Mouse (Mus musculus): ENCODE results near the gene Kcnk2.

The Kcnk2 gene

DNA sequence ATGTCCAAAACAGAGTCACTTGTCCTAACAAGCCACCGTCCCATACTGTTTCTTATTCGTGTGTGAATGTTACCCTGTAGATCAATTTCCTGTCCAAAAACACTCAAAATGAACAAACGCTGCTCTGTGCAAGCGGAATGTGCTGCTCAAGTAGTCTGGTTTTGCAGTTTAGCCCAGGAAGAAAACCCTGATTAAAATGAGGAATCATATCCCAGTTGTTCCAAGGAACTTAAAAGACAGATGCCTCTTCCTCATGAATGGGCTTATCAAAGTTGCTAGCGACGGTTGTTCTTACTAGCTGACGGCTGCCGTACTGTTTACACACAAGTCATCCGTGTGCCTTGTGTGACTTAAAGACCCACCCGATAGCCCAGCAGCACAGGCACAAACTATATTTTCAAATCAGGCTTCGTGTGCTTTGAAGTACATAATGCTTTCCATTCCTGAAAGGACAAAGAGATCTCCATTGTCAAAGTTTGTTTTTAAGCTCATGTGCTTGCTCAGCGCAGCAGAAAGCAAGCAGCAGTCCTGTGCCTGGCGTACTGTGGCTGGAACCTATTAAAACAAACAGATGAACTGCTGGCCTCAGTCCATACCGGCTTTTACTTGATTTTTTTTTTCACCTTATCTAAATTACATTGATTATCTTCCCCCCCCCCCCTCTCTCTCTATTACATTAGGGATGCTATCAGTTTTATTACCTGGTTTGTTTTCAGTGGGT lies at the start of gene Kcnk2:
TSS of gene Kcnk2 (minus strand) at position 51 of the 721 bp plus-strand sequence.
- no peak for DNase-seq

DNA sequence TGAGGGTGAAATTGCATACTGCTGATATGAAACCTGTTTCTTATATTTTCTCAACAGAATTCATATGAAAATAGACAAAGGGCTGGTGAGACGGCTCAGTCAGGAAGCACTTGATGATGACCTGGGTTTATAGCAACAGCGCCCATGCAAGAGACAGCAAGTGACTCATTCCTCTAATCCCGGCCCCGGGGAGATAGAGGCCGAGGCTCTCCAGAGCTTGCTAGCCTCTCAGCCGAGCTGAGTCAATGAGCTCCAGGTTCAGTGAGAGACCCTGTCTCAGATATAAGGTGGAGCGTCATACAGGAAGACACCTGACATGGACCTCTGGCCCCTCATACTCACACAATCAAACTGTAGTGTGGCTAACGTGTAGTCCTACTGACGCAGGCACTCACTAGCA lies 38.7 kb upstream of the Kcnk2 start:
- no peak for DNase-seq

DNA sequence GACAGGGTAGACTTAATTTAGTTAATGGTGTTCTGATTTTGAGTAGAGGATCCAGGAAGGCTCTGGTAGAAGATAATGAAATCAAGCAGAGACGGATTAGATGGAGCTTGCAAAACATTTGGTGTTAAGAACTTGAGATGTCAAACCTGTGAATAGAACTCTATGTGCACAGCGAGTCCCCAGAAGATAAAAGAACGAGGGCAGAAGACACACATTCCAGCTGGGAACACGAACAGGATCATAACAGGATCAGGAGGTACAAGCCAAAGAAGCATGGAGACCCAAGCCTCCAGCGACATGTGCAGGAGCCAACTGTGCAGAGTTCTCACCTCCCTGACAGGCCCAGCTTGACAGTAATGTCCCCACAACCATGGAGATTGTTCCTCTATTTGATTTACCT lies 35.1 kb upstream of the Kcnk2 start:
- no peak for DNase-seq

DNA sequence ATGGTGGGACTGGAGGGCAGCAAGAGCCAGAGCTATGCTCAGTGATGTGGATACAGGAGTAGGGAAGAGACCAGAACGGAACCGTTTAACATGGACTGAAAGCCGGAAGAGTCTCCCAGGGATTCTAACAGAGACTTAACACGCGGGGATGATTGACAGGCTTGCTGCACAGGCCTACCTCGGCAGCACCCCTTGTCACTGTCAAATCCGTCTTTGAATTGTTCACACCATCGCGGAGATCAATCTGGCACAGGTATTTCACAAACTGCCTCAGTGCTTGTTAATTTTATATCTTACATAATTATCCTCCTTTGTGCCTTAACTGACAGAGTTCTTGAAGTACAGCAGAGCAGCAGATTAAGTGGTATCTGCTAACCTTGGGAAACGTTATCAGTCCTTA lies 33.4 kb upstream of the Kcnk2 start:
- DNase-seq: no peak

- no peak for DNase-seq
Measured at GRCm38 (mm10) chr1:189431479-189431878, 29.4 kb upstream of the Kcnk2 start.

- DNase-seq: no peak
Measured at GRCm38 (mm10) chr1:189430534-189430933, 28.5 kb upstream of the Kcnk2 start.

DNA sequence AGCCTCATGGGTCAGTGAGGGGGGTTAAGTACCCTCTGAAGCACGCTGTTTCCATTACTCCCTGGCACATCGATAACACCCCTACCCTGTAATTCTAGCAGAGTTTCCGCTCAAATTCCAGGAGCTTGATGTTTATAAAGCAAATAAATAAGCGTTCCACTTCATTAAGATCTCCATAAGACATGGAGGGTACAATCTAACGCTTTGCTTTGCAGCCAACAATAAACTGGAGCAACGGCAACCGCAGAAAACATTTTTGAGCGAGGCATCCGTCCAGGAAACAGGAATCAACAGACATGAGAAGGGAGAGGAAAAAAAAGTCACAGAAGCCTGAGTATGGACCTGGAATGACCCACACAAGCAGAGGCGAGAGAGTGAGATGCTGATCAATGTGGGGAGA lies 27.5 kb upstream of the Kcnk2 start:
- no peak for DNase-seq

DNA sequence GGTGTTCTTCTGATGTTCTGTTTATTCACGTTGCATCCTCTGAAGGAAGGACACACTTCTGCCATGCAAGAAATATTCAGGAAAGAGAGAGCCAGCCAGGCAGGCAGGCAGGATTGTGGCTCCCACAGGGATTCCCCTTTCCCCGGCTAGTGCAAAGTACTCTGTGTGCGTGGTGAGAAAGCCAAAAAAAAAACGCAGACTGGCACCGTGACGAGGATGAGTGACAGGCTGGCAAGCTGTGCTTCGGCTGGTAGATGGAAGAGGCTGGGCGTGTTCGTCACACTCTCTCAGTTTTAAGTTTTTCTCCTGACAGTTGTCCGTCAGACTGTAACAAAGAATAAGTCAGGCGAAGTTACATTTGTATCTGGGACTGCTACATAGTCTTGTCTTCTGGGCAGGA lies 24.2 kb upstream of the Kcnk2 start:
- no peak for DNase-seq

DNA sequence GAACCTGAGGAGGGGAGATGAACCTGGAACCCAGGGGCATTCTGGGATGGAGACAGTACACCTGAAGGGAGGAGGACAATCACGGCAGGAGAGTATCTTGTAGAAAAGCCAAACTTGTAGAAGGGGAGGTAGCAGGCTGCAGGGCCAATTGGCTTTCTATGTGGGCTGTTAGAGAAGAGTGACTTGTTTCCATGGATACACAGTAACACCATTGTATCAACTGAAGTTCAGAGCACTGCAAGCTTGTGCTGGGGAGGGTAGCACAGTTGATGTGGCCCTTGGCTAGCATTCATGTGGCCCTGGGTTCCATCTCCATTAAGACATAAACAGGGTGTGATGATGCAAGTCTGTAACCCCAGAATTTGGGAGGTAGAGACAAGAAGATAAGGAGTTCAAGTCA lies 17.8 kb upstream of the Kcnk2 start:
- DNase-seq: no peak

- DNase-seq: no peak
Measured at GRCm38 (mm10) chr1:189409906-189410305, 7.8 kb upstream of the Kcnk2 start.

DNA sequence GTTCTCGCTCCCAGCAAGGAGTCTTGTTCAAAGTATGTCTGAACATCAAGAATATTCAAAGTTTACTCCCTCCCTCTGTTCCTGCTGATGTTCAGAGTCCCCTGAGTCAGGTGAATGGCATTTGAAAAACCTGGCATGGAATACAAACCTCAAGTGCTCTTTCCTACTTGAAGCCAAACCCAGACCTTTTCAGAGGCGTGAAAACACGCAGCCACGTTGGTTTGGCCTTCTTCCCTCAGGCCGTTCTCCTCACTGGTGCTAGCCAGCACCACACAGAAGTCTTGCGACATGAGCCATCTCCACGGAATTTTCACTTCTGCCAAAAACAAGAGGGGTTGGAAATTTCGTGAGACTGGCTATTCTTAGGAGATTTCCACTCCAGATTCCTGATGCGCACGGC lies 3.1 kb upstream of the Kcnk2 start:
- no peak for DNase-seq

- DNase-seq: no peak
Measured at GRCm38 (mm10) chr1:189403546-189403945, 1.5 kb upstream of the Kcnk2 start.

DNA sequence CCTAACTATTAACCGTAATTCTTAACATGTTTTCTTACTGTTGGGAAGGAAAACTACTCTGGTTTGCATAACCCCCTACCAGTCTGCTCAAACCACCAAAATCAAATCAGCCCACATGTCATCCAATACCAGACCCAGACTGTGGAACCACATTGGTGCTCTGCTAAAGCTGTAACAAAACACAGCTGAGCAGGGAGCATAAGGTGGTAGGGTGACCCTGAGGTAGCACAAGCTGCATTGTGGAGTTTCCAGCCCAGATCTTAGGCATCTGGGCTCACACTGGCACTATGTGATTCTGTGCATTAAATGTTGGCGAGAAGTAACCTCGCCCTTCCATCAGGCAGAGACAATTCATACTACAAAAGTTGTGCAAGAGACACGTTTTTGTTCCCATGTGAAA lies 1.1 kb upstream of the Kcnk2 start:
- DNase-seq: no peak

GRCm38 (mm10) chr1:189386848-189387247 lies 15.2 kb downstream of the Kcnk2 start:
- DNase-seq: no peak

GRCm38 (mm10) chr1:189386141-189386540 lies 15.9 kb downstream of the Kcnk2 start:
- DNase-seq: no peak

- DNase-seq: no peak
Measured at GRCm38 (mm10) chr1:189367722-189368121, 34.4 kb downstream of the Kcnk2 start.

DNA sequence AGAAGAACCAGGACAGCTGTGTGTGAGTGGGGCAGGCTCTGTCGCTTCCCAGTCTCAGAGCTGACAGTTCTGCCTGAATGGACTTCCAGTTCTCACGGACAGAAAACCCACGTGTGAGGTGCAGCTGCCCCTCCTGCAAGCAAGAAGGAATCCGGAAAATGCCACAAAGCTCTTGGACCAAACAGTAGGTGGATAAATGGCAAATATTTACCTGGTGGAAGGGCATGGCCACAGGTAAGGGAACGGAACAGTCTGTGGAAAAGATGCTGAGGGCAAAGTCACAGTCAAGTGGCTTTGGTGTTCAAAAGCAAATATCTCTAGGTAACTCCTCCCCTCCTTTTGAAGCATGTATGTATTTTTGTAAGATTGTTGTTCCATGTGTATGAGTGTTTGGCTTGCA lies 37.9 kb downstream of the Kcnk2 start:
- DNase-seq: no peak

DNA sequence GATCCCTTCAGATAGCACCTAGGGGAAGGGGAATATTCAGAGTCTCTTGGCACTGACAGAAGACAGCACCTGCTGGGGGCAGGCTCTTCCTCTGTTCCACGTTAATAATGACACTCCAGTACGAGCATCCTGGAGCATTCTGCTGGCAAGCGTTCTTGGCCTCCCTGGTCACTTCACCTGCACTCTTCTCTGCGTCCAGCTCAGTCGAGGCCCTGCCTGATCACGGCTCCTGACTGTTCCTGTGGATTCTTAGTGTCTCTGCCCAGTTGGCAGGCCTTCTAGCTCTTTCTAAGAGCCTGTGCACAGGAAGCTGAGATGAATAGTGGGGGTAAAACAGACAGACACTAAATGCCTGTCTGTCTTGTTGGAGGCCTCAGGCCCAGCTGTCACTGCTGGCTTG lies 39.5 kb downstream of the Kcnk2 start:
- no peak for DNase-seq

DNA sequence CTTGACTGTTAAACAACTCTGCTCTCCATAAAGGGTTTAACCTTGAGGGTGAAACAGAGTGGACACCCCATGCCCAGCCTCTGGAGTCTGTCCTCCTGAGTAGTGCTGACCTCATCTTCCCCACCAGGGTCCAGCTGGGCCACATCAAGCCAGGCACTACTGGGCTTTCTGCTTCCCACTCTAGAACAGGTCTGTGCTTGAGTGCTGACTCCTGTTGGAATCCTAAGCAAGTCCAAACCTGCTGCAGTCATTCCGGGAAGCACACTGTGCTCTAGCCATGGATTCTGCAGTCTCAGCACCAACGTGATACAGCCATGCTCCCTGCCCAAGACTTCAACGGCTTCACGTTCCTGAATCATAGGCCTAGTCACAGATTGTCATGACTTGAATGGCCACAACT lies 42.4 kb downstream of the Kcnk2 start:
- DNase-seq: no peak

DNA sequence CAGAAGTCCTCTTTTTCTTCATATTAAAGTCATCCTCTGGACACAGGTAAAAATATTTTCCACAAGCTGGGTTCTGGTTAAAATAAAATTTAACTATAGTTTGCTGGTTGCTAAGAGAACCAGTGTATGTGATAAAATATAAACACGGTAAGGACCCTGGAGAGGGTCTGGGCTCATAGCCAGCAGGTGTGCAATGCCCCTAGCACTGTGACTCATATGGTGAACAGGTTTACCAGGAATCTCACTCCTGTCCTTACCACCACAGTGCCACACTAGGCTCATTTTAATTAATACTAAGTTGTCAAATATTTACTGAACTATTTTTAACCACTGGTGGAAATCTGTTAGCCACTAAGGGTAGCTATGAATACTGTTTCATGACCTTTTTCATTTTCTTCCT lies 48.2 kb downstream of the Kcnk2 start:
- no peak for DNase-seq

GRCm38 (mm10) chr1:189351804-189352203 lies 50.3 kb downstream of the Kcnk2 start:
- no peak for DNase-seq

- DNase-seq: no peak
Measured at GRCm38 (mm10) chr1:189349205-189349604, 52.9 kb downstream of the Kcnk2 start.

GRCm38 (mm10) chr1:189345166-189345565 lies 56.9 kb downstream of the Kcnk2 start:
- DNase-seq: no peak

GRCm38 (mm10) chr1:189343301-189344251 lies 58.5 kb downstream of the Kcnk2 start:
- DNase-seq: no peak
